22 mouse cellular contexts compared by ENCODE assay signal in the genomic region with DNA sequence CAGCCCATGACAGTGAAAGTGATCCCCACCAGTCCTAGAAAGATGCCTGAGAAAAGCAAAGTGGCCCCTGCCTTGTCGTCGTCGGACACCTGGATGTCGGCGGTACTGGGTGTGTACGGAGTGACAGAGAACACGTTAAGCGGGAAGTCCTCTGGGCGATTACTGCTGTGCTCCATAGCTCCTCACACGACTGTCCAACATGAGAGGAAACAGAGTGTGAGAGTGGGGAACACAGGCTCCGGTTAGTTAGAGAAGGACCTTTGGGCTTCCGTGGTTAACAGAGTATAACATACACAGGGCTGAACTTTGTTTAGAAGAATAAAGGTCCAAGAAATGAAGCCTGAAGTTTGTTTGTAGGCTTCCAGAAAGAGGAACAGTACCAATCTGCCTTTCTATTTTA. TPM values are rescaled to one million over a fixed set of nuclear protein-coding genes. Genes with fewer than 3 reads are reported as not detected.
DNase-seq lines count a peak whose midpoint lies in the region; ATAC-seq lines count a peak whose summit lies in the region.
"Had no signal": no experiment of that assay in that cellular context is flagged by ENCODE, and none has a peak within 500 bp of the region (broad histone marks: within the 10 kb centered on the region; RNA-seq: fewer than 3 reads in every experiment).

A gene (minus strand): TSS at position 266 of the 400 bp plus-strand sequence.

- WGBS in heart, embryonic 15.5 days = 76% methylated on average over 12 of the region's 12 CpGs
- 87% methylated on average over 12 of the region's 12 CpGs for WGBS in embryonic facial prominence, embryonic 14.5 days
- 91% methylated on average over 12 of the region's 12 CpGs for WGBS in limb, embryonic 10.5 days
- 89% methylated on average over 12 of the region's 12 CpGs for WGBS in hindbrain, embryonic 14.5 days

- peak within 1 kb of the TSS; percentile 18; the same call in 1 of the 2 replicates for H3K4me3 ChIP-seq in heart, embryonic 15.5 days
- no peak within 1 kb of the TSS for H3K4me3 ChIP-seq in embryonic facial prominence, embryonic 14.5 days (ENCODE audit: low read depth, low read length)
- 0 out of 2 replicates have a peak within 1 kb of the TSS, but pooled peaks have one; percentile 10 for H3K4me3 ChIP-seq in limb, embryonic 10.5 days
- no peak within 1 kb of the TSS for H3K4me3 ChIP-seq in hindbrain, embryonic 14.5 days (replicated peaks; ENCODE audit: low read length)
- H3K4me3 ChIP-seq: forebrain, embryonic 12.5 days; neural tube, embryonic 15.5 days had no signal

- H3K9me3 ChIP-seq in heart, embryonic 15.5 days (replicated peaks) = no peaks in the 10 kb centered on the region
- no peaks in the 10 kb centered on the region for H3K9me3 ChIP-seq in embryonic facial prominence, embryonic 14.5 days (ENCODE audit: control insufficient read depth, low read length)
- no peaks in the 10 kb centered on the region for H3K9me3 ChIP-seq in limb, embryonic 10.5 days (replicated peaks)
- H3K9me3 ChIP-seq in hindbrain, embryonic 14.5 days (ENCODE audit: control insufficient read depth, low read length) = 0 out of 2 replicates have a peak, but pooled peaks cover 3% of the 10 kb centered on the region
- H3K9me3 ChIP-seq: forebrain, embryonic 12.5 days; neural tube, embryonic 15.5 days had no signal

- H3K4me1 ChIP-seq in heart, embryonic 15.5 days (replicated peaks) = 0 out of 2 replicates have a peak, but pooled peaks cover 6% of the 10 kb centered on the region
- H3K4me1 ChIP-seq in embryonic facial prominence, embryonic 14.5 days (ENCODE audit: control insufficient read depth, insufficient read depth, low read length) = no peaks in the 10 kb centered on the region
- H3K4me1 ChIP-seq in limb, embryonic 10.5 days = peaks cover 9% of the 10 kb centered on the region
- no peaks in the 10 kb centered on the region for H3K4me1 ChIP-seq in hindbrain, embryonic 14.5 days (replicated peaks; ENCODE audit: control insufficient read depth, insufficient read depth, low read length)
- H3K4me1 ChIP-seq: forebrain, embryonic 12.5 days; neural tube, embryonic 15.5 days had no signal

- peaks cover 16% of the 10 kb centered on the region for H3K27me3 ChIP-seq in heart, embryonic 15.5 days
- no peaks in the 10 kb centered on the region for H3K27me3 ChIP-seq in embryonic facial prominence, embryonic 14.5 days (replicated peaks; ENCODE audit: control insufficient read depth, insufficient read depth, low read length)
- H3K27me3 ChIP-seq in limb, embryonic 10.5 days (ENCODE audit: low read depth, poor library complexity, severe bottlenecking) = peaks cover 35% of the 10 kb centered on the region
- H3K27me3 ChIP-seq in hindbrain, embryonic 14.5 days (ENCODE audit: control insufficient read depth, insufficient read depth, low read length) = no peaks in the 10 kb centered on the region
- H3K27me3 ChIP-seq: forebrain, embryonic 12.5 days; neural tube, embryonic 15.5 days had no signal

- no peak for ATAC-seq in heart, embryonic 15.5 days (replicated peaks; ENCODE audit: insufficient number of reproducible peaks, insufficient read depth, low FRiP score, low read depth)
- ATAC-seq in embryonic facial prominence, embryonic 14.5 days (ENCODE audit: low read depth) = no peak
- no peak for ATAC-seq in hindbrain, embryonic 14.5 days (ENCODE audit: low FRiP score)
- ATAC-seq: liver, postnatal 0 days had no signal

- no peaks in the 10 kb centered on the region for H3K36me3 ChIP-seq in heart, embryonic 15.5 days
- no peaks in the 10 kb centered on the region for H3K36me3 ChIP-seq in embryonic facial prominence, embryonic 14.5 days (ENCODE audit: control insufficient read depth, insufficient read depth, low read length)
- no peaks in the 10 kb centered on the region for H3K36me3 ChIP-seq in limb, embryonic 10.5 days
- H3K36me3 ChIP-seq in hindbrain, embryonic 14.5 days (replicated peaks; ENCODE audit: control insufficient read depth, insufficient read depth) = no peaks in the 10 kb centered on the region
- H3K36me3 ChIP-seq: forebrain, embryonic 12.5 days; neural tube, embryonic 15.5 days had no signal

- no peak for DNase-seq in heart, postnatal 25 days (ENCODE audit: low spot score)
- no peak for DNase-seq in embryonic facial prominence, embryonic 14.5 days (ENCODE audit: low spot score)
- peak; percentile 81 to 86 for DNase-seq in kidney, adult 8-10 months
- DNase-seq in limb, embryonic 10.5 days (ENCODE audit: low spot score) = no peak
- DNase-seq in hindbrain, embryonic 14.5 days (ENCODE audit: low spot score) = no peak
- no peak for DNase-seq in lung, postnatal 10 days
- DNase-seq: adrenal gland, postnatal 14 days; cerebellum, postnatal 10 days; heart, adult 18-20 months; liver, postnatal 0 days; spleen, adult 18-20 months had no signal

- H3K27ac ChIP-seq in heart, embryonic 15.5 days = no peak within 1 kb of the TSS
- no peak within 1 kb of the TSS for H3K27ac ChIP-seq in embryonic facial prominence, embryonic 14.5 days (replicated peaks; ENCODE audit: low read depth, low read length)
- H3K27ac ChIP-seq in limb, embryonic 10.5 days = no peak within 1 kb of the TSS
- no peak within 1 kb of the TSS for H3K27ac ChIP-seq in hindbrain, embryonic 14.5 days
- H3K27ac ChIP-seq: forebrain, embryonic 12.5 days; neural tube, embryonic 15.5 days had no signal

- H3K4me2 ChIP-seq in heart, embryonic 15.5 days = peak within 1 kb of the TSS; percentile 53
- H3K4me2 ChIP-seq in embryonic facial prominence, embryonic 14.5 days (ENCODE audit: low read depth, low read length) = peak within 1 kb of the TSS; percentile 10; the same call in 1 of the 2 replicates
- no peak within 1 kb of the TSS for H3K4me2 ChIP-seq in hindbrain, embryonic 14.5 days (replicated peaks)
- H3K4me2 ChIP-seq: forebrain, embryonic 12.5 days; neural tube, embryonic 15.5 days had no signal

- intact Hi-C loops in heart, postnatal 25 days (cut with DNase I) = no loop called here

- no peak within 1 kb of the TSS for H3K9ac ChIP-seq in heart, embryonic 15.5 days
- H3K9ac ChIP-seq in embryonic facial prominence, embryonic 14.5 days (ENCODE audit: low read depth, low read length) = no peak within 1 kb of the TSS
- no peak within 1 kb of the TSS for H3K9ac ChIP-seq in hindbrain, embryonic 14.5 days
- H3K9ac ChIP-seq: forebrain, embryonic 12.5 days; liver, postnatal 0 days; neural tube, embryonic 15.5 days had no signal

RNA-seq across cellular contexts. Expression of the gene that starts here (rescaled TPM):
- polyA plus RNA-seq in heart, embryonic 15.5 days (2015; fragmentation: Nextera tagmentation; extraction: Ambion mirVana) = not detected in 2 replicates
- total RNA-seq in heart, postnatal 25 days (2021) = not detected
- polyA plus RNA-seq in embryonic facial prominence, embryonic 14.5 days (2014; fragmentation: Nextera tagmentation; extraction: Ambion mirVana) = not detected in 2 replicates
- not detected in 2 replicates for polyA plus RNA-seq in limb, embryonic 10.5 days (2016; fragmentation: Nextera tagmentation; extraction: Ambion mirVana)
- polyA plus RNA-seq in hindbrain, embryonic 14.5 days (2014; fragmentation: Nextera tagmentation; extraction: Ambion mirVana) = not detected in 2 replicates
- total RNA-seq: adrenal gland, postnatal 14 days; gastrocnemius, adult 18-20 months; heart, adult 18-20 months; layer of hippocampus, postnatal 25 days; MEL had no signal
- polyA plus RNA-seq: C2C12; embryonic facial prominence, embryonic 11.5 days; forebrain, embryonic 12.5 days; limb, embryonic 11.5 days; liver, postnatal 0 days; neural tube, embryonic 15.5 days; testis, adult 2 months; urinary bladder, adult 2 months had no signal

Comparison
In these comparisons a context has a peak if more than half of its experiments do, and no peak if none do; other contexts are left out.
1. H3K4me3 ChIP-seq: peak in heart, embryonic 15.5 days (single experiment) and limb, embryonic 10.5 days (single experiment); none in embryonic facial prominence, embryonic 14.5 days (single experiment) and hindbrain, embryonic 14.5 days (single experiment).
2. DNase-seq: peak in kidney, adult 8-10 months (2 of 2); none in heart, postnatal 25 days (single experiment), embryonic facial prominence, embryonic 14.5 days (single experiment), limb, embryonic 10.5 days (single experiment), hindbrain, embryonic 14.5 days (single experiment) and lung, postnatal 10 days (single experiment).